Mouse (Mus musculus) frontal cortex, postnatal 25 days (tissue): ENCODE data around the gene Zfand3.

ENCODE experiments used
- DNase-seq, 2 experiments: peaks; one replicate each; pipeline ENCODE4 v3.0.0; 2022; ENCODE audit warnings: low spot score in 2 of 2

Zfand3 gene

GRCm38 (mm10) chr17:30052347-30052742 is 47.8 kb downstream of the Zfand3 start:
- no peak for DNase-seq

DNA sequence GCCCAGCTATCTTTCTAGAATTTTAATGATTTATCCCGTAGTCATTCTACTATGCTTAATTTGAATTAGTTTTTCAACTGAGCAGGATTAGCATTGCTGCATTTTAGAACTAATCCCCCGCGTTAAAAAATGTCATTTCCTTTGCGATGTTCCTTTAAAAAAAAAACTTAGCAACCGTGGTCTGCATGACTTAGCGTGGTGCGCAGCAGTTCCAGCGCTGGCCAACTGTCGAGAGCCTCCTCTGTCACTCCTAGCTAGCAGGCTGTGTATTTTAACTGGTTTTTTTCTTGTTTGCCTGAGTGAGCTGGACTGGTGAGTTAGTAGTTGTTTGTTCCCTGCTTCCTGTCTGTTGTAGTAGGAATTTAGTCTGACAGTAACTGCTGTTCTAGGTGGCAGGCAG is 48.9 kb downstream of the Zfand3 start:
- DNase-seq, result no peak

DNA sequence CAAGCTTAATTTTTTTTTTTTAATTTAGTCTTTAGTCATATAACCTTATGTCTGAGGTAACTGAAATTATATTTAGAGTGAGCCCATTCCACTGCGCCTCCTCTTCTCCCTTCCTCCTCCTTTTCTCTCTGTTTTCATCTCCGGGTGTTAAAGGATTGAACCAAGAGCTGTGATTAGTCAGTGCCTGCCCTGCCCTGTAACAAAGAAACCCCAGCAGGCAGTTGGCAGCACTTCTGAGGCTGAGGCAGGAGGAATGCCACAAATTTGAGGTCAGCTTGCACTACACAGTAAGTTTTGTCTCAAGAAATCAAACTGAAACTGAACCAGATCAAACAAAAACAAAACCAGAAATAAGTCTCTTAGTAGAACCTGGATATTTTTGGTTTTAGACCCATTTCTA is 49.3 kb downstream of the Zfand3 start:
- DNase-seq, result no peak

- no peak for DNase-seq
These were observed 51.7 kb downstream of the Zfand3 start for GRCm38 (mm10) chr17:30056226-30056625.

DNA sequence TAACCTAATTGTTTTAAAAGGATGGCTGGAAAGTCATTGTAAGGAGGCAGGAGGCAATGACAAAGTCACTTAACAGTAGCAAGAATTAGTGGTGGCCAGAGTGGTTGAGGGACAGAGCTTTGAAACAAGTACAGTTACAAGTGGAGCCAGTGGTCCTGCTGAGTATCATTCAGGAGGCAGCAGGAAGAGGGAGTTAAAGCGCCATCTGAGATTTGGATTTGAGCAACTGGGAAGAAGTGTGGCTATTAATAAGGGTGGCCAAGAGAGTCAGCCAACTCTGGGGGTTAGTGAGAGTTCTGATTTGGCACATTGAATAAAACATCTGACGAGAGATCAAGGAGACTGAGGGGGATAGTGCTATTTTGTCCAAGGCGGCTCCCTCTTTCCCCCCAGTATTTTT is 54.1 kb downstream of the Zfand3 start:
- DNase-seq, result no peak

GRCm38 (mm10) chr17:30059066-30059465 is 54.5 kb downstream of the Zfand3 start:
- DNase-seq, result no peak

- DNase-seq, result no peak
These were observed 56.7 kb downstream of the Zfand3 start for GRCm38 (mm10) chr17:30061100-30061837.

DNA sequence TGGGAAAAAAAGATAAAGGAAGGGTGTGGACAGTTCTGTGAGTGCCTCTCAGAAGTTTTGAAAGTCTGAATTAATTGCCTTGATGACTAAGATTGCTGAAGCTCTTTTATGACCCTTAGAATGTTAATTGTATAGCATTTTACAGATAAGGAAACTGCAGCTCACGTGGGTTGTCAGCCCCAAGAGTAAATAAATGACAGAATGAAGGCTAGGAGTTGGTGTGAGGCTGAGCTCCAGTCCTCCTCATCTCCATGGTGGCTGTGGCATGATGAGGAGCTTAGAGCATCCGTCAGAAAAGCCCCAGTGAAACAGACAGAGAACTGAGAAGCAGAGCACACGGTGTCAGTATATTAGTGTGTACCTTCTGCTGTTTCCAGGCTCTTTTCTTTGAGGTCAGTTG is 59.3 kb downstream of the Zfand3 start:
- DNase-seq, result no peak

GRCm38 (mm10) chr17:30064746-30065145 is 60.2 kb downstream of the Zfand3 start:
- no peak for DNase-seq

GRCm38 (mm10) chr17:30069776-30070175 is 65.2 kb downstream of the Zfand3 start:
- DNase-seq, result no peak

- DNase-seq, result no peak
These were observed 66.1 kb downstream of the Zfand3 start for GRCm38 (mm10) chr17:30070631-30071030.

DNA sequence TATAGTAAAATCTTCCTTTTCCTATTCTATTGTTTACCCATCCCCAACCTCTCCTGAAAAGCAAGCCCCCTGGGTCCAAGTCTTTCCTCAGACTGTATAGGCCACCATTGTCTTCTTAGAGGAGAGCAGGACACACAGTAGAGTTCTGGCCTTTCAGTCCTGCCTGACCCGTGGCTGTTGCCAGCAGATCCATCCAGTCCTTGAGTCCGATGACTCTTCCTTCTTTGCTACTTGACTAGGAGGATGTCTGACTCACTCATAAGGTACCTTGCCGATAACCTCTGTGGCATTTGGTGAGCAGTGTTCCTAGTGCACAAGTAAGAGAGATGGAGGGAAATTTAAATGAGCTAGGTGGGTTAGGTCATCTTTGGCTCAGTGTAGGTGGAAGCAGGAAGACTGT is 68.1 kb downstream of the Zfand3 start:
- no peak for DNase-seq

DNA sequence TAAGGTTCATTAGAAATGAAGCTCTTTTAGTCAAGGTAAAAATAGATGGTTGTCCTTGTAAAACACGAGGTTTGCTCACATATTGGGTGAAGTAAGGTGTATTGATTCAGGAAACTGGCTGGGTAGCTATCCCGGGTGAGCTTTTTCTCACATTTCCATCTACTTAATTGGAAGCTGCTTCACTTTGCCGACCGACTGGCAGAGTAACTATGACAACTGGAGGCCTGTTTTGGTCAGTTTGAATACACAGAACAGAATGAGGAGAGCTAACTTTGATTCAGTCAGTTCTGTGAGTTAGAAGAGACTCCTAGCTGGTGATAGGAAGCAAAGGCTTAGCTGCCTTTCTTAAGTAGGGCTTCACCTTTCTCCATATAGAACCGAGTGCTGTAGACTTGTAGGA is 71.4 kb downstream of the Zfand3 start:
- no peak for DNase-seq

DNA sequence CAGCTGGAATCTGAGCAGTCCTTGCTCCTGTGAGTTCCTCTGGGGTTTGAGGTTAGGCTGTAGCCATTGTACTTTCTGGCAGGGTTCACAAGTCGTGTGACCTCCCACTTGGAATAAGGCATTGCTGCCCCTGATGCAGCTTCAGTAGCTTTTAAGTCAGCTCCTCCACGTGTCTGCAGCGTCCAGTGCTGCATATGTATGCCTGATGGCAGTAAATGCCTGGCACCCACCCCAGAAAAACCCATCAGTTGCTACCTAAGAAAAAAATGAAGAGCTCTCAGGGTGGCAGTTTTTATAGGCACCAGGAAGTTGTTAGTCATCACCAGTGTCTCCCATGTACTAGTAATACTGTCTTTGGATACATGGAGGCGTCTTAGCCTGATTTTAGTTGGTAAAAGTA is 79.5 kb downstream of the Zfand3 start:
- DNase-seq, result no peak

DNA sequence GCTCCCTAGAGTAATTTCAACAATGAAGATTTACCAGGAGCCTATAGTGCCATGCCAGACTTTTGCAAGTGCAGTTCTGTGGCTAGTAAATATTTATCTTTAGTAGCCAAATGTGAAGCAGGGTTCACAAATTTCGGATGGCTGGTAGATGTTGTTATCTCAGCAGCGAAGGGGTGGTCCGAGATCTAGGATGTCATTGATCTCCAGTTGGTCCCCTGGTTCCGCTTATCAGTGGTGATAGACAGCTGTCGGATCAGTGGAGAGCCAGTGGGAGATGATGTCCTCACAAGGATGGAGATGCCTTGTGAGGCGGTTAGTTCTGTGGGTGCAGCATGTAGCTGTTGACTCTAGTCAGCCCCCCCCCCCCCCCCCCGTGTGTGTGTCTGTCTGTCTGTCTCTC is 82.2 kb downstream of the Zfand3 start:
- no peak for DNase-seq

- DNase-seq, result no peak
These were observed 83.9 kb downstream of the Zfand3 start for GRCm38 (mm10) chr17:30088431-30088830.

GRCm38 (mm10) chr17:30090416-30090815 is 85.9 kb downstream of the Zfand3 start:
- no peak for DNase-seq

- DNase-seq, result no peak
These were observed 88.7 kb downstream of the Zfand3 start for GRCm38 (mm10) chr17:30093148-30093749.

DNA sequence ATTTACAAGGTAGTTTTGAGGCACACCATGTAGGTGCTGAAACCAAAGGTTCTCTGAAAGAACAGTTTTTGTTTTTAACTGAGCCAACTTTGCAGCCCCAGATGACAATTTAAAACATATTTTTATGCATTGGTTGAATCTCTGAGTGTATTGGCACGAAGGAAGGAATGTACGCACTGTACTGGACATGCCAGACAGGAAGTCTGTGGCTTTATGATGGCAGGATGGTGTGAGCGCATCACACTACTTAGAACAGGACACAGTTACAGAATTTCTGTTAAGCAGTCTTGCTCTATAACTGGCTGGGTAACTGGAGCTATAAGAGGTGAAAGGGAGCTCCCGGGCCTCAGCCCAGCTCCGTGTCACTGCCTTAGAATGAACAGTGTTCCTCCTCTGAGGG is 92.6 kb downstream of the Zfand3 start:
- DNase-seq, result no peak

- no peak for DNase-seq
These were observed 93.1 kb downstream of the Zfand3 start for GRCm38 (mm10) chr17:30097677-30098076.

DNA sequence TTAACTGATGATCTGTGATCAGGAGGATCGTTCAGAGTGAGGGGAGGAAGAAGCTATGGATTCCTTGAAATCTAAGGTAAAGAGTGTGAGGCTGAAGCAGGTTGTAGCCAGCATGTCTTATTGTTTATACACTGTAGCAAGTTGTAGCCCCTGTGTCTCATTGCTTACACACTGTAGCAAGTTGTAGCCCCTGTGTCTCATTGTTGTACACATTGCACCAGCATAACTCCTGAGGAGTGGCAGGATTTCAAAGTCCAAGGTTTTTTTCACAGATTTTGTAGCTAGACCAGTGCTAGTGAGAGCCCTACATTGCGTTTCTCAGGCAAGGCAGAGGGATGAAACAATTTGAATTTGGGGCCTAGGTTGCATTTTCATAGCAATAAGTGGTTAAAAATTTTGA is 95.1 kb downstream of the Zfand3 start:
- no peak for DNase-seq

- no peak for DNase-seq
These were observed 97.3 kb downstream of the Zfand3 start for GRCm38 (mm10) chr17:30101801-30102200.

- no peak for DNase-seq
These were observed 98.5 kb downstream of the Zfand3 start for GRCm38 (mm10) chr17:30103005-30103404.
